Mouse (Mus musculus): Measurements from ENCODE around the gene Srrm4. TPM values are rescaled to one million over a fixed set of nuclear protein-coding genes. Genes with fewer than 3 reads are reported as not detected.
A peak's percentile ranks its signal among the peaks of the same experiment; 100 is the strongest.

Gene Srrm4
- total and polyA plus RNA-seq, 3 experiments = not detected

DNA sequence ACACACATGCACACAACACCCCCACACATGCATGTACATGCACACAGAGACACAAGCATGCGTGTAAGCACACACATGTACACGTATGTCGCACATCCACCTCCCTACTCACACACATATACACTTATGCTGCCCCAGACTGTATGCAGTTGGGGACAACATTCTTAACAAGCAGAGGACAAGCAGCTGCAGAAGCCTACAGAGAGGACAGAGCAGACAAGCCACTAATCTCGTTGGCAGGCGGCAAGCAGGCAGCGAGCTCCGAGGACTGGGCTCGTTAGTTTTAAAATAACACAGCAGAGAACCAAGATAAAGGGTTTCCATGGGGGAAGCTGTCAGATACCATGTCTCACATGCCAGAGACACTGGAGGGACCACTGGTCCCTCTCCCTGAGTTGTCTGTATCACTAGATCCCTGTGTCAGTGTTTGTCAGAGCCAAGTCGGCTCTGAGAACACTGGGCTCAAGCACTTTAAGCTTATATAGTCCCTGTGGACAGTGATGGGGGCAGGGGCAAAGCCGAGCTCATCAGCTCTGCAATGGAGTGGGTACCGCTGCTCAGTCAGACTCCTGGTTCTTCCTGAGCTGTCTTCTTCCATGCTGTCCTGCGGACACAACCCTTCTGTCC is 99.7 kb downstream of the Srrm4 start:
- Histone ChIP-seq H3K4me3 (ENCODE audit: control insufficient read depth in 1 of 2, insufficient read depth in 1 of 2, low read depth in 2 of 2, low read length in 2 of 2) (no peak overlapping the region), H3K4me1 (ENCODE audit: control insufficient read depth in 1 of 2, insufficient read depth in 2 of 2, low read length in 2 of 2) (no peaks in the 10 kb centered on the region), H3K27ac (ENCODE audit: control insufficient read depth, low read depth, low read length) (no peak overlapping the region), H3K27me3 (ENCODE audit: control insufficient read depth in 1 of 2, insufficient read depth in 2 of 2, low read length in 2 of 2) (no peaks in the 10 kb centered on the region; a peak in 1 of 4 replicates), H3K9ac (ENCODE audit: control insufficient read depth, low read depth, low read length, poor library complexity, severe bottlenecking) (no peak overlapping the region), H3K9me3 (replicated peaks; ENCODE audit: insufficient read depth, low read length) (no peaks in the 10 kb centered on the region), H3K79me2 (ENCODE audit: control insufficient read depth, insufficient read depth, low read length, poor library complexity) (no peaks in the 10 kb centered on the region), H3K36me3 (ENCODE audit: control insufficient read depth in 1 of 2, insufficient read depth in 2 of 2, low read length in 2 of 2) (no peaks in the 10 kb centered on the region)
- TF ChIP-seq ETS1 (IDR thresholded peaks at IDR 0.05; ENCODE audit: low read depth, low read length) (no peak), UBTF (IDR thresholded peaks at IDR 0.05; ENCODE audit: borderline replicate concordance, insufficient read depth, low read depth, low read length) (no peak), MAFK (IDR thresholded peaks at IDR 0.05; ENCODE audit: borderline replicate concordance, low read depth, low read length) (no peak), RCOR1 (IDR thresholded peaks at IDR 0.05; ENCODE audit: low read depth, low read length) (no peak), POLR2AphosphoS5 (IDR thresholded peaks at IDR 0.05; ENCODE audit: borderline replicate concordance, low read depth, low read length) (0 out of 2 replicates have a peak, but pooled peaks have one; percentile 28)
- DNase-seq (ENCODE audit: low read depth, low spot score) = no peak

DNA sequence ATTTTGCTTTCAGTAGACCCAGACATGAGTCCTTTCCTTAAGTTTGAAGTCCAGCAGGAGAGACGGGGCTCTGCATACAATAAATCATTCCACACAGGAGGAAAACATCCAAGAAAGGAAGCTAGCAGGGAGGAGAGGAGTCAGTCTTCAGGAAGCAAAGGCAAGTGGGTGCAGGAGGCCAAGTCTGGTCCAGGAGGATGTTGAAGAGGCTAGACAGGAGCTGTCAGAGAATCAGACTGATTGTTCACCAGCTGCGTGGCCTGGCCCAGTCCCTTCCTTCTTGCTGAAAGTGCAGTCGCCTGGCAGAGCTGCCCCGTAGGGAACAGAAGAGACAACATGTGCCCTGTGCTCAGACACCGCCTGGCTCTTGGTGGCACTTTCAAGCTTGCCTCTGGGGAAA is 100.8 kb downstream of the Srrm4 start:
- TF ChIP-seq MAX (IDR thresholded peaks at IDR 0.05; ENCODE audit: low read length) (no peak), MEF2A (IDR thresholded peaks at IDR 0.05; ENCODE audit: extremely low read depth, insufficient replicate concordance, low read depth, low read length, poor library complexity, severe bottlenecking) (no peak), HCFC1 (IDR thresholded peaks at IDR 0.05; ENCODE audit: low read depth, low read length) (no peak), TCF12 (IDR thresholded peaks at IDR 0.05; ENCODE audit: low read depth, low read length) (no peak), UBTF (IDR thresholded peaks at IDR 0.05; ENCODE audit: borderline replicate concordance, insufficient read depth, low read depth, low read length) (no peak), GABPA (IDR thresholded peaks at IDR 0.05; ENCODE audit: low read depth, low read length) (no peak), USF1 (IDR thresholded peaks at IDR 0.05; ENCODE audit: low read depth, low read length) (no peak), ZC3H11A (IDR thresholded peaks at IDR 0.05; ENCODE audit: low read depth, low read length) (no peak), USF2 (IDR thresholded peaks at IDR 0.05; ENCODE audit: borderline replicate concordance in 1 of 2, insufficient read depth in 1 of 2, low read depth in 1 of 2, low read length in 2 of 2) (no peak), MYC (IDR thresholded peaks at IDR 0.05; ENCODE audit: low read depth, low read length) (no peak), MAZ (IDR thresholded peaks at IDR 0.05; ENCODE audit: low read depth, low read length) (no peak), ZNF384 (IDR thresholded peaks at IDR 0.05; ENCODE audit: low read depth, low read length) (no peak), ZMIZ1 (IDR thresholded peaks at IDR 0.05; ENCODE audit: low read depth, low read length) (no peak), CHD1 (IDR thresholded peaks at IDR 0.05; ENCODE audit: low read depth, low read length) (no peak)
- DNase-seq (ENCODE audit: low read depth, low spot score) = no peak
- Histone ChIP-seq H3K27ac (ENCODE audit: control insufficient read depth, low read depth, low read length) (no peak overlapping the region), H3K9me3 (replicated peaks; ENCODE audit: insufficient read depth, low read length) (no peaks in the 10 kb centered on the region), H3K27me3 (ENCODE audit: control insufficient read depth in 1 of 2, insufficient read depth in 2 of 2, low read length in 2 of 2) (no peaks in the 10 kb centered on the region; a peak in 1 of 4 replicates), H3K4me3 (ENCODE audit: control insufficient read depth in 1 of 2, insufficient read depth in 1 of 2, low read depth in 2 of 2, low read length in 2 of 2) (no peak overlapping the region), H3K9ac (ENCODE audit: control insufficient read depth, low read depth, low read length, poor library complexity, severe bottlenecking) (no peak overlapping the region), H3K79me2 (ENCODE audit: control insufficient read depth, insufficient read depth, low read length, poor library complexity) (no peaks in the 10 kb centered on the region), H3K4me1 (ENCODE audit: control insufficient read depth in 1 of 2, insufficient read depth in 2 of 2, low read length in 2 of 2) (no peaks in the 10 kb centered on the region), H3K36me3 (ENCODE audit: control insufficient read depth in 1 of 2, insufficient read depth in 2 of 2, low read length in 2 of 2) (no peaks in the 10 kb centered on the region)

Measured in MEL (cell line).